Mouse (Mus musculus) spleen, adult 2 months (tissue): Measurements from ENCODE around the gene Ddc.

Experiments
- CTCF ChIP-seq: fragments of 200-500 bp; IDR thresholded peaks from 2 replicates; pipeline ENCODE4 v1.5.1; 2011; ENCODE audit warnings: mild to moderate bottlenecking, inconsistent platforms; ENCODE audit not compliant: insufficient read depth, insufficient read length, insufficient replicate concordance; ENCODE audit errors: extremely low read depth
- POLR2A ChIP-seq: fragments of 200-500 bp; IDR thresholded peaks from 2 replicates; pipeline ENCODE4 v1.6.1; 2011; ENCODE audit warnings: low read depth, low read length, inconsistent platforms

GRCm38 (mm10) chr11:11905518-11905917 lies 7.6 kb upstream of the Ddc start:
- TF ChIP-seq POLR2A (no peak), CTCF (no peak)
